Mouse (Mus musculus): Measurements from ENCODE around the gene Gm21190.
"Not testable (repeated sequence)": the region's sequence is repeated elsewhere in the genome, so short reads cannot be mapped to it uniquely, and the experiment has no call there.

Gm21190 gene

DNA sequence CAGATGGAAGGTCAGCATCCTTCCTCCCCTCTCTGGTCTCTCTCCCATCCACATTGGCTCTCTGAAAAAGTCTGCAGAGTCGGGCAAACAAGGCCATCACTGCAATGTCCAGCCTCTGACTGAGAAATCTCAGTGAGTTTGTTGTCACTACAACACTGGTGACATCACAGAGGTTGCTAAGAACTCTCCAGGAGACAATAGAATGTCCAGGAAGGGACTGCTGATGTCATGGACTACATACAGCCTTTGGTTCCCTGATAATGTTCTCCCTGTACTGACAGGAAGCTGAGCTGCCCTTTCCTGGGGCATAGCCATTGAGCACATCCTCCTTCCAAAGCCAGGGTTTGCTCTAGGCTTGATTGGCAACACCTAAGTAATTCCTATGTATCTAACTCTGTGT is at the start of gene Gm21190:
Gene Gm21190, minus strand, starts transcription at position 101 of the 400 bp plus-strand sequence.
- in situ Hi-C loops (cut with MboI, MseI), result loop anchor here (5.0 kb wide), 1 partner anchor 52 kb away; the partner anchor contains the start of gene Gm21149

- in situ Hi-C loops (cut with MboI, MseI), result not testable (repeated sequence)
Observed at GRCm38 (mm10) chr5:15577033-15577432, 48.0 kb upstream of the Gm21190 start, which contains the start of gene Gm21083. Gm21083 (plus strand) TSS chr5:15577333.

- in situ Hi-C loops (cut with MboI, MseI), result not testable (repeated sequence)
Observed at GRCm38 (mm10) chr5:15573735-15574134, 44.7 kb upstream of the Gm21190 start.

- in situ Hi-C loops (cut with MboI, MseI), result not testable (repeated sequence)
Observed at GRCm38 (mm10) chr5:15561425-15562264, 32.6 kb upstream of the Gm21190 start.

GRCm38 (mm10) chr5:15558654-15559053 is 29.6 kb upstream of the Gm21190 start:
- in situ Hi-C loops (cut with MboI, MseI), result loop anchor here (5.0 kb wide), 1 partner anchor 561 kb away; no protein-coding TSS in a partner anchor

GRCm38 (mm10) chr5:15549606-15550005 is 20.6 kb upstream of the Gm21190 start:
- in situ Hi-C loops (cut with MboI, MseI), result loop anchor here (5.0 kb wide), 1 partner anchor 62 kb away; no protein-coding TSS in a partner anchor

- in situ Hi-C loops (cut with MboI, MseI), result not testable (repeated sequence)
Observed at GRCm38 (mm10) chr5:15549134-15549533, 20.1 kb upstream of the Gm21190 start.

GRCm38 (mm10) chr5:15548642-15549041 is 19.6 kb upstream of the Gm21190 start:
- in situ Hi-C loops (cut with MboI, MseI), result not testable (repeated sequence)

- in situ Hi-C loops (cut with MboI, MseI), result not testable (repeated sequence)
Observed at GRCm38 (mm10) chr5:15522470-15522869, 6.6 kb downstream of the Gm21190 start.

DNA sequence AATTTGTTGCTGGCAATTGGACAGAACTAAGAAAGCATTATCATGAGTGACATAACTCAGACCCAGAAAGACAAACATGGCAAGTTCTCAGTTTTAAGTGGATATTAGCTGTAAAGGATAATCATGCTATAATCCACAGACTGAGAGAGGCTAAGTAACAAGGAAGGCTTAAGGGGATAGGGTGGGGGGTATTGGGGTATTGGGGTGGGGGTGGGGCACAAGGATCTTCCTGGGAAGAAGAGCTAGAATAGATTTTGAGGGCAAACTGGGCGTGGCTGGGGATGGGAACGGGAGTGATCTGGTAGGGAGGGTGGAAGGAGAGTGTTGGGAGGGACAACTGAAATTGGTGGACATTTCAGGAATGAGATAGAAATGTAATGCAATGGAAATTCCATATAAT is 7.0 kb downstream of the Gm21190 start:
- in situ Hi-C loops (cut with MboI, MseI), result not testable (repeated sequence)

- in situ Hi-C loops (cut with MboI, MseI), result not testable (repeated sequence)
Observed at GRCm38 (mm10) chr5:15520418-15520817, 8.6 kb downstream of the Gm21190 start.

DNA sequence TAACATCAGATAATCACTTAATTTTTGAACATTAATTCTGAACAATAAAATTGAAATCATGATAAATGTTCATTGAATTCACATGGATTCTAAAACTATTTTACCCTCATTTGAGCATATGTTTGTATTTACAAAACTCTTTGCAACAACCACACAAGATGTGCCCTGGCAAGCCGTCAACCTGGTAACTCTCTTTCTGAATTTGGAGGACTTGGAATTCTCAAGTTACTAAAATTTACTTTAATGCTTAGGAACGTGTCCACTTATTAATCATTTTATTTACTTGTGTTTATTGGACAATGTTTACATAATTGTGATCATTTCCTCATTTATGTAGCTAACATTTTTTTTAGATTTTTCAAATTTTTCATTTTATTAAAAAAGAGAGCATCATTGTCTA is 11.9 kb downstream of the Gm21190 start:
- in situ Hi-C loops (cut with MboI, MseI), result not testable (repeated sequence)

DNA sequence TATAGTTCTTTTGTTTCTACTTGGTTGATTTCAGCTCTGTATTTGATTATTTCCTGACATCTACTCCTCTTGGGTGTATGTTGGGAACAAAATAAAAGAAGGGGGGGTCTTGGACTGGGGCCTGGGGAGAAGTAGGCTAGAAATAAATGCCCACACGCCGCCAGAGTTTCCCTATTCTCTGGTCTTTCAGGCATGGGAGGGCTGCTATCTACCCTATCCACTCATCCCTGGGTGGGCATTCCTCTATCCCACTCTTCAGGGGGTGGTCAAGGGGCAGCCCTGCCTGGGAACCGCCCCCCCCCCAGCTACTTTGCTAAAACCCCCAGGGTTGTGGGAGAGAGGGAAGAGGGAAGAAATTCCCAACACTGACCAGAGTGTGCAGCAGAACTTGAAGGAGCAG is 16.8 kb downstream of the Gm21190 start:
- in situ Hi-C loops (cut with MboI, MseI), result loop anchor here (5.0 kb wide), 1 partner anchor 555 kb away; no protein-coding TSS in a partner anchor

DNA sequence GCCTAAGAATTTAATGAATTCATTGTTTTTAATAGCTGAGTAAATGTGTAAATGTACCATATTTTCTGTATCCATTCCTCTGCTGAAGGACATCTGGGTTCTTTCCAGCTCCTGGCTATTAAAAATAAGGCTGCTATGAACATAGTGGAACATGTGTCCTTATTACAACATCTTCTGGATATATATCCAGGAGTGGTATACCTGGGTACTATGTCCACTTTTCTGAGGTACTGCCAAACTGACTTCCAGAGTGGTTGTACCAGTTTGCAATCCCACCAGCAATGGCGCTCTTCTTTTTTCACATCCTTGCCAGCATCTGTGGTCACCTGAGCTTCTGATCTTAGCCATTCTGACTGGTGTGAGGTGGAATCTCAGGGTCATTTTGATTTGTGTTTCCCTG is 19.1 kb downstream of the Gm21190 start:
- in situ Hi-C loops (cut with MboI, MseI), result loop anchor here (5.0 kb wide), 2 partner anchors 182 to 553 kb away; no protein-coding TSS in a partner anchor

GRCm38 (mm10) chr5:15508460-15509451 is 20.3 kb downstream of the Gm21190 start:
- in situ Hi-C loops (cut with MboI, MseI), result loop anchor here (5.0 kb wide), 1 partner anchor 184 kb away; no protein-coding TSS in a partner anchor

DNA sequence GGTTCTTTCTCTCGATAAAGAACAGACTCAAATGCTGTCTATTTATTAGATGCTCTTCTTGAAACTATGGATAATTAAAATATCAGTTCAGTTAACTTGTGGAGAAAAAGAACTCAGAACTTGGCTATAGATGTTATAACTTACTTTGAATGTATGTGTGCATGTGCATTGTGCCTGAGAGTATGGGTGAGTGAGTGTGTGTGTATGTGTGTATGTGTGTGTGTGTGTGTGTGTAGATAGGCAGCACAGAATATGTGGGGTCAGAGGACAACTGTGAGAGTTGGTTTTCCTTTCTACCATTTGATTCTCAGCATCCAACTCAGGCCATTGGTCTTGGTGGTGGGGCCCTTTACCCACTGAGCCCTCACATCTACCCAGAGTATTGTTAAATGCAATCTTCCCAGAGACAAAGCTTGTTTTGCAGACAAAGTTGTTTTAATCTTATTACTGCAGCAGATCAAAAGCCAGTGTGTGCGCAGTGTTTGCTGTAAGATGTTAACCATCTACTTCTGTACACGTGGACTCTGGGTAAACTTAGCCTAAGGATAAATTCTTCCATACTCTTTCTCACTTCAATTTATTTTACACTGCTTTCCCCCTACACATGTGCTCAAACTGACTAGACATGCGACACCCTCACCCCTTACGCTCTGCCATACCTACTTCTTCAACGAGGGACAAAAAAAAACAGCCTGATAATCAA is 21.1 kb downstream of the Gm21190 start:
- in situ Hi-C loops (cut with MboI, MseI), result loop anchor here (5.0 kb wide), 1 partner anchor 184 kb away; no protein-coding TSS in a partner anchor

DNA sequence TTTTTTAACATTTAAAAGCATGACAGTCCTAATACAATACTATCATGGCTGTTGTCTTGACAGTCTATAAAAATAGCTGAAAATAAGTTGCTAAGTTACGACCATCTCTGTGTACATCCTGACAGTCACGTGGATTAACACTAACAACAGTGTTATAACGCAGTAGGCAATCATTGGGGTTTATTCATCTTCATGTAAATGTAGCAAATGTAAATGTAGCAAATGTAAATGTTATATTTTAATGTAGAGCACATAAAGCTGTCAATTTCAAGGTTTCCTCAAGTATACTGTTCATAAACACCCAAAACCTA is 21.8 kb downstream of the Gm21190 start:
- in situ Hi-C loops (cut with MboI, MseI), result loop anchor here (5.0 kb wide), 1 partner anchor 185 kb away; no protein-coding TSS in a partner anchor

GRCm38 (mm10) chr5:15506575-15507308 is 22.3 kb downstream of the Gm21190 start:
- in situ Hi-C loops (cut with MboI, MseI), result loop anchor here (5.0 kb wide), 1 partner anchor 186 kb away; no protein-coding TSS in a partner anchor

GRCm38 (mm10) chr5:15498774-15499400 is 30.1 kb downstream of the Gm21190 start:
- in situ Hi-C loops (cut with MboI, MseI), result not testable (repeated sequence)

- in situ Hi-C loops (cut with MboI, MseI), result not testable (repeated sequence)
Observed at GRCm38 (mm10) chr5:15498350-15498749, 30.7 kb downstream of the Gm21190 start.

Measured in T-helper 2 cell (primary cell).